Mouse (Mus musculus): ENCODE data around the gene Hmox1.

DNA sequence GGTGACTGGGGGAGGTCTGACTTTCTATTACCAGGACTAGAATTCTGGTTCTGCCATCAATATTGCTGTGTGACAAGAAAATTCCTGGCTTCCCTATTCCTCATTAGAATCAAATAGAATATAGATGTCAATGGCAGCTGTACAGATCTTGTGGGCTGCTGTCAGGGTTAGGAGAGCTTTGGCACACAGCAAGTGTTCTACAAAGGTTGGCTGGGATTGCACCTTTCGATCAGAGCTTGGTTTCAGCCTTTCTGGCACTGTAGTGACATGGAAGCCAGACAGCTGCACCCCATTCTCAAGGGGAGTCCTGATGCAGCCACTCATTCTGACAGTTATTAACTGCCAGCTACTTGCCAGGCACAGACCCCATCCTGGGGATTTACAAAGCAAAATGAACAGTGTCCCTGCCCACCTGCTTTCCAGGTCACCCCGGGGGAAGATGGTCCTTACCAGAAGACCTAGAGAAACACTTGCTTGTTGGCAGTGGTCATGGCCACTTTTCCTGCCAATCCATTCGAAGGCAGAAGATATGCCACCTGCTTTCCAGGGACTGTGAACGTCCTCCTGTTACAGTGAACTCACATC, 2.5 kb upstream of the Hmox1 start:
- no peak for TF ChIP-seq CTCF (IDR thresholded peaks at IDR 0.05; ENCODE audit: control insufficient read depth, insufficient read depth, insufficient replicate concordance, low read depth, low read length)
- no peak for TF ChIP-seq POLR2A (IDR thresholded peaks at IDR 0.05; ENCODE audit: control insufficient read depth, low read depth, low read length)
